Mouse (Mus musculus): ENCODE data around the gene Ube3a. TPM values are rescaled to one million over a fixed set of nuclear protein-coding genes. Genes with fewer than 3 reads are reported as not detected.

Ube3a gene
- polyA plus RNA-seq, 1 experiment: 35.1 TPM

DNA sequence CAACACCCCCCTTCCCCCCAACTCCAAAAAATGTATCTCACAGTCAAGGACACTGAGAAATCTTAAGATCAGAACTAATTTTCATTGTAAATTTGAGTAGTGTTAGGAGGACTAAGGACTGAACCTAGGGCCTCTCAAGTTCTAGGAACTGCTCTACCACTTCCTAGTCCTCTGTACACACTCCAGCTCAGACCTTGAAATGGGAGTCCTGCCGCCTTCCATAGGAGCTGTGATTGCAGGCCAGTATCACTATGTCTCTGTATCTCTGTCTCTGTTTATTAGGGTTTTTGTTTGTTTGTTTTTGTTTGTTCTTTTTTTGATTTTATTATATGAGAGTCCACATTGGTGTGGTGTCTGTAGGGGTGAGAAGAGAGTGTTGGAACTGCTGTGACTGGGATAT lies 3.4 kb downstream of the Ube3a start:
- no peaks in the 10 kb centered on the region for H3K4me1 ChIP-seq (ENCODE audit: control insufficient read depth, insufficient read depth, low read length)
- TF ChIP-seq POLR2A (IDR thresholded peaks at IDR 0.05; ENCODE audit: borderline replicate concordance, control insufficient read depth, low read depth, low read length) (no peak), CTCF (IDR thresholded peaks at IDR 0.05; ENCODE audit: control insufficient read depth, insufficient read depth, low read length) (no peak)
- WGBS: 46% methylated on average over 1 of the region's 1 CpGs
- no peak overlapping the region for H3K27ac ChIP-seq (ENCODE audit: control insufficient read depth, insufficient read depth, low read depth, low read length, poor library complexity)
- H3K4me3 ChIP-seq (replicated peaks; ENCODE audit: control insufficient read depth, low read depth, low read length): no peak overlapping the region

GRCm38 (mm10) chr7:59234773-59235401 lies 6.3 kb downstream of the Ube3a start:
- 89% methylated on average over 8 of the region's 8 CpGs for WGBS
- TF ChIP-seq POLR2A (IDR thresholded peaks at IDR 0.05; ENCODE audit: borderline replicate concordance, control insufficient read depth, low read depth, low read length) (no peak), CTCF (IDR thresholded peaks at IDR 0.05; ENCODE audit: control insufficient read depth, insufficient read depth, low read length) (no peak)
- Histone ChIP-seq H3K27ac (ENCODE audit: control insufficient read depth, insufficient read depth, low read depth, low read length, poor library complexity) (no peak overlapping the region), H3K4me3 (replicated peaks; ENCODE audit: control insufficient read depth, low read depth, low read length) (no peak overlapping the region), H3K4me1 (ENCODE audit: control insufficient read depth, insufficient read depth, low read length) (no peaks in the 10 kb centered on the region)

GRCm38 (mm10) chr7:59243257-59243656 lies 14.7 kb downstream of the Ube3a start:
- no peak overlapping the region for H3K27ac ChIP-seq (ENCODE audit: control insufficient read depth, insufficient read depth, low read depth, low read length, poor library complexity)
- no peaks in the 10 kb centered on the region for H3K4me1 ChIP-seq (ENCODE audit: control insufficient read depth, insufficient read depth, low read length)
- no peak overlapping the region for H3K4me3 ChIP-seq (replicated peaks; ENCODE audit: control insufficient read depth, low read depth, low read length)
- TF ChIP-seq POLR2A (IDR thresholded peaks at IDR 0.05; ENCODE audit: borderline replicate concordance, control insufficient read depth, low read depth, low read length): no peak
- no peak for TF ChIP-seq CTCF (IDR thresholded peaks at IDR 0.05; ENCODE audit: control insufficient read depth, insufficient read depth, low read length)
- 81% methylated on average over 3 of the region's 3 CpGs for WGBS

GRCm38 (mm10) chr7:59245541-59245940 lies 17.0 kb downstream of the Ube3a start:
- Histone ChIP-seq H3K27ac (ENCODE audit: control insufficient read depth, insufficient read depth, low read depth, low read length, poor library complexity) (no peak overlapping the region), H3K4me3 (replicated peaks; ENCODE audit: control insufficient read depth, low read depth, low read length) (no peak overlapping the region), H3K4me1 (ENCODE audit: control insufficient read depth, insufficient read depth, low read length) (no peaks in the 10 kb centered on the region)
- TF ChIP-seq CTCF (IDR thresholded peaks at IDR 0.05; ENCODE audit: control insufficient read depth, insufficient read depth, low read length) (peak; percentile 14; the same call in 1 of the 2 replicates), POLR2A (IDR thresholded peaks at IDR 0.05; ENCODE audit: borderline replicate concordance, control insufficient read depth, low read depth, low read length) (no peak)
- WGBS: 92% methylated on average over 2 of the region's 2 CpGs

GRCm38 (mm10) chr7:59253373-59253772 lies 24.8 kb downstream of the Ube3a start:
- 91% methylated on average over 2 of the region's 2 CpGs for WGBS
- H3K4me1 ChIP-seq (ENCODE audit: control insufficient read depth, insufficient read depth, low read length): no peaks in the 10 kb centered on the region
- H3K4me3 ChIP-seq (replicated peaks; ENCODE audit: control insufficient read depth, low read depth, low read length): no peak overlapping the region
- no peak overlapping the region for H3K27ac ChIP-seq (ENCODE audit: control insufficient read depth, insufficient read depth, low read depth, low read length, poor library complexity)
- TF ChIP-seq CTCF (IDR thresholded peaks at IDR 0.05; ENCODE audit: control insufficient read depth, insufficient read depth, low read length) (no peak), POLR2A (IDR thresholded peaks at IDR 0.05; ENCODE audit: borderline replicate concordance, control insufficient read depth, low read depth, low read length) (no peak)

- TF ChIP-seq POLR2A (IDR thresholded peaks at IDR 0.05; ENCODE audit: borderline replicate concordance, control insufficient read depth, low read depth, low read length): no peak
- TF ChIP-seq CTCF (IDR thresholded peaks at IDR 0.05; ENCODE audit: control insufficient read depth, insufficient read depth, low read length): no peak
- 48% methylated on average over 1 of the region's 1 CpGs for WGBS
- no peak overlapping the region for H3K4me3 ChIP-seq (replicated peaks; ENCODE audit: control insufficient read depth, low read depth, low read length)
- H3K27ac ChIP-seq (ENCODE audit: control insufficient read depth, insufficient read depth, low read depth, low read length, poor library complexity): no peak overlapping the region
- H3K4me1 ChIP-seq (ENCODE audit: control insufficient read depth, insufficient read depth, low read length): no peaks in the 10 kb centered on the region; the same call in 1 of the 2 replicates
Measured at GRCm38 (mm10) chr7:59265538-59265937, 37.0 kb downstream of the Ube3a start.

- TF ChIP-seq POLR2A (IDR thresholded peaks at IDR 0.05; ENCODE audit: borderline replicate concordance, control insufficient read depth, low read depth, low read length) (no peak), CTCF (IDR thresholded peaks at IDR 0.05; ENCODE audit: control insufficient read depth, insufficient read depth, low read length) (no peak)
- WGBS: 74% methylated on average over 4 of the region's 4 CpGs
- no peaks in the 10 kb centered on the region for H3K4me1 ChIP-seq (ENCODE audit: control insufficient read depth, insufficient read depth, low read length)
- no peak overlapping the region for H3K4me3 ChIP-seq (replicated peaks; ENCODE audit: control insufficient read depth, low read depth, low read length)
- H3K27ac ChIP-seq (ENCODE audit: control insufficient read depth, insufficient read depth, low read depth, low read length, poor library complexity): no peak overlapping the region
Measured at GRCm38 (mm10) chr7:59271775-59272174, 43.2 kb downstream of the Ube3a start.

- Histone ChIP-seq H3K4me1 (ENCODE audit: control insufficient read depth, insufficient read depth, low read length) (no peaks in the 10 kb centered on the region), H3K27ac (ENCODE audit: control insufficient read depth, insufficient read depth, low read depth, low read length, poor library complexity) (no peak overlapping the region), H3K4me3 (replicated peaks; ENCODE audit: control insufficient read depth, low read depth, low read length) (no peak overlapping the region)
- WGBS: 89% methylated on average over 1 of the region's 1 CpGs
- no peak for TF ChIP-seq CTCF (IDR thresholded peaks at IDR 0.05; ENCODE audit: control insufficient read depth, insufficient read depth, low read length)
- no peak for TF ChIP-seq POLR2A (IDR thresholded peaks at IDR 0.05; ENCODE audit: borderline replicate concordance, control insufficient read depth, low read depth, low read length)
Measured at GRCm38 (mm10) chr7:59312576-59312975, 84.0 kb downstream of the Ube3a start.

DNA sequence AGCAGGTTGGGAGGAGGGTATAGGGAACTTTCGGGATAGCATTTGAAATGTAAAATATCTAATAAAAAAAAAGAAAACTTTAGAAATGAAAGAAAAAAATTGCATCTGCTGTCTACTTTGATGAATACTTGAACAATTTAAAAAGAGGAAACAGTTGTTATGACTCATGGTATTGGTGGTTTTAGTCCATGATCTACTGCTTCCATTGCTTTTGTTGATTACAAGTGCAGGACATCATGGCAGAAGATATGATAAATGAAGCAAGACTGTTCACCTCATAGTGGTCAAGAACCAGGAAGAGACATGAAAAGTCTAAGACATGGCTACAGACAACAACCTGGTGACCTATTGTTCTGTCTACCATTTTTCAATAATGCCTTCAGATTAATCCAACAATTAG lies 94.2 kb downstream of the Ube3a start:
- no peak overlapping the region for H3K4me3 ChIP-seq (replicated peaks; ENCODE audit: control insufficient read depth, low read depth, low read length)
- H3K4me1 ChIP-seq (ENCODE audit: control insufficient read depth, insufficient read depth, low read length): no peaks in the 10 kb centered on the region
- TF ChIP-seq CTCF (IDR thresholded peaks at IDR 0.05; ENCODE audit: control insufficient read depth, insufficient read depth, low read length) (no peak), POLR2A (IDR thresholded peaks at IDR 0.05; ENCODE audit: borderline replicate concordance, control insufficient read depth, low read depth, low read length) (no peak)
- H3K27ac ChIP-seq (ENCODE audit: control insufficient read depth, insufficient read depth, low read depth, low read length, poor library complexity): no peak overlapping the region
- WGBS: 73% methylated on average over 1 of the region's 1 CpGs

Measured in bone marrow, adult 2 months (tissue).